Mouse (Mus musculus) hindbrain, embryonic 10.5 days (tissue): ENCODE data around the gene Grm7. TPM values are rescaled to one million over a fixed set of nuclear protein-coding genes. Genes with fewer than 3 reads are reported as not detected.

Experiments used
- DNase-seq: peaks from one replicate; pipeline ENCODE4 v3.0.0-alpha.2; 2017; ENCODE audit warnings: low spot score
- H3K27ac ChIP-seq: fragments of 300-500 bp; sonication (generic); 2 replicates; pipeline ENCODE4 v1.5.1; 2016; ENCODE audit warnings: mild to moderate bottlenecking, moderate library complexity
- H3K27me3 ChIP-seq: fragments of 300-500 bp; sonication (generic); 2 replicates; pipeline ENCODE4 v1.6.1; 2016; ENCODE audit warnings: mild to moderate bottlenecking; ENCODE audit not compliant: poor library complexity, insufficient read depth, severe bottlenecking
- H3K36me3 ChIP-seq: fragments of 300-500 bp; sonication (generic); 2 replicates; pipeline ENCODE4 v1.6.1; 2016; ENCODE audit warnings: mild to moderate bottlenecking, moderate library complexity
- H3K4me1 ChIP-seq: fragments of 300-500 bp; sonication (generic); replicated peaks from 2 replicates; pipeline ENCODE4 v1.6.1; 2016; ENCODE audit warnings: mild to moderate bottlenecking
- H3K4me3 ChIP-seq: fragments of 300-500 bp; sonication (generic); 2 replicates; pipeline ENCODE4 v1.5.1; 2016; ENCODE audit warnings: mild to moderate bottlenecking, moderate library complexity
- H3K9me3 ChIP-seq: fragments of 300-500 bp; sonication (generic); 2 replicates; pipeline ENCODE4 v1.6.1; 2016; ENCODE audit warnings: mild to moderate bottlenecking, moderate library complexity
- WGBS: fragments of 180-500 bp; shearing (Covaris S2); methylation state at CpG from one replicate; pipeline ENCODE4 v1.1.7; 2016; 5-methylcytosine and 5-hydroxymethylcytosine counted together
- polyA plus RNA-seq: library from polyadenylated mRNA; unstranded; fragments of >200 nt; fragmentation: Nextera tagmentation; extraction: Ambion mirVana; gene quantifications from 2 replicates; pipeline ENCODE4 v1.2.1, GENCODE M21; 2016

Gene Grm7
- polyA plus RNA-seq, 1 experiment from 2014 or later: 0.59 TPM

DNA sequence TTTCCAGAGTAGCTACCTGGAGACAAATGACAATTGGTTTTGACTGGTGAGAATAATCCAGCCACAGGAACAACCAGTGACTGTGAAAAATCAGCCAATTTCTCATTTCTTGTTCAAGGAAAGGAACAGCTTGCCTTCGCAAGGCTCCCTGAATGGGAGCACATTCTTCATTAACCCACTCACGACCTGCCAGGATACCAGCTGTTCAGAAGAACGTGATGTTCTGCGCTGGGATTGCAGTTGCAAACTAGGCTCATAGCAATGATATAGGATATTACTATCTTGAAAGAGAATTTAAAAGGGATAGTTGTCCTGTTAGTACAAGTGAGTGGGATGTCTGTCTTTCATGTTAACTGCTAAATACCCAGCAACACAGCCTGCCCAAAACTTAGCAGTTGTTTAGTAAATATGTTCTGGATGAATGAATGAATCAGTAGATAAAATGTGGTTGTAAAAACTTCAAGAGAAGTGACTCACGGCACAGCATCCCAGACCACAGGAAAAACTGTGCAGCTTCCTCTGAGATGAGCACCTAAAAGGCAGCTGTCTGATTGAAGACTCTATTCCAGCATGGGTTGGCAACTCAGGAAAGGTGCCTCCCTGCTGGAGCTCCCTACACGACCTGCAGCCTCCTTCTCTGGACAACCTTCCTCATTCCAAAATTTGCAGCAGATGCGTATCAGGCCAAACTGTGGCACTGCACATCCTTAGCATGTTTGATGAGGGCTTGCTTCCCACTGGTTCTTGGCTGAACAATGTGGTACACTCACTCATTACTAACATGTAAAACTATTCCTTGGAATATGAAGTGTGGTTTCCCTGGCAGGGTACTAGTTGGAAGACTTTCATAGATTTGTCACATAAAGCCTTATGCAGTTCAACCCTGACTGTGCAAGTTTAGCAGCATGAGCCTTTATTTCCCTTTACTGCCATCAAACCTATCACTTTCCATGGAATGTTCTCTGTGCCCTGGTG is 408.9 kb downstream of the Grm7 start:
- Histone ChIP-seq H3K9me3 (no peaks in the 10 kb centered on the region), H3K4me3 (no peak overlapping the region), H3K27ac (no peak overlapping the region), H3K4me1 (no peaks in the 10 kb centered on the region), H3K27me3 (no peaks in the 10 kb centered on the region), H3K36me3 (no peaks in the 10 kb centered on the region)
- no peak for DNase-seq
- WGBS: 82% methylated on average over 7 of the region's 7 CpGs

DNA sequence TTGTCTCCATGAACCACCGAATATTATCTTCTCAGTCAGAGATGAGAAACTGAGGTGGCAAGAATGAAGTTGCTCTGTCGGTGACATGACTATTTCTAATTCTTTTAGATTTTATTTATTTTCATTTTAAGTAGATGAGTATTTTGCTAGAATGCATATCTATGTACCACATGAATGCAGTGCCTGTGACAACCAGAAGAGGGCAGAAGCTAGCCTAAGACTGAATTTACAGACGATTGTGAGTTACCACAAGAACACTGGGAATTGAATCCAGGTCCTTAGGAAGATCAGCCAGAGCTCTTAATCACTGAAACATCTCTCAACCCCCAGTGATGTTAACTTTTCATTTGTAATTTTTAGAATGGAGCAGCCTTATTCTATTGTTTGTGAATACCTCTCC is 412.4 kb downstream of the Grm7 start:
- DNase-seq: no peak
- Histone ChIP-seq H3K4me1 (no peaks in the 10 kb centered on the region), H3K27ac (no peak overlapping the region), H3K9me3 (no peaks in the 10 kb centered on the region), H3K36me3 (no peaks in the 10 kb centered on the region), H3K27me3 (no peaks in the 10 kb centered on the region), H3K4me3 (no peak overlapping the region)
- 87% methylated on average over 3 of the region's 3 CpGs for WGBS

DNA sequence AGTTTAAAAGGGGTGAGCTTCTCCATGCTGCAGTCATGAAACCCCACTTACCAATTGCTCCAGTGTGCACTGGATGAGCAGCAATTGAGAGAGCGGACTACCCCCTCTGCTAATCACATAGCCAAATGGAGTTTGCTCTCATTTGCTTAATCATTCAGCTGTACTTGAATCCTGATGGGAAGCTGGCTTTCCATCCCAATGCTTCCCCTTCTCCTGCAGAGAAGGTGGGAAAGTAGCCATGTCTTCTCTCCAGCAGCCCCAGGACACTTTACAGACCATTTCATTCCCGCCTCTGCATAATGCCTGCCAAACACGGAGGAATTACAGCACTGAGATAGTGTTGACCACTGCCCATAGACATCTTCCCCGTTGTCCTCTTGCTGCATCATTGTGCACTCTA is 414.6 kb downstream of the Grm7 start:
- H3K4me1 ChIP-seq: no peaks in the 10 kb centered on the region
- WGBS: 82% methylated on average over 4 of the region's 4 CpGs
- H3K9me3 ChIP-seq: no peaks in the 10 kb centered on the region
- no peaks in the 10 kb centered on the region for H3K27me3 ChIP-seq
- H3K27ac ChIP-seq: no peak overlapping the region
- DNase-seq: no peak
- H3K36me3 ChIP-seq: no peaks in the 10 kb centered on the region
- no peak overlapping the region for H3K4me3 ChIP-seq

DNA sequence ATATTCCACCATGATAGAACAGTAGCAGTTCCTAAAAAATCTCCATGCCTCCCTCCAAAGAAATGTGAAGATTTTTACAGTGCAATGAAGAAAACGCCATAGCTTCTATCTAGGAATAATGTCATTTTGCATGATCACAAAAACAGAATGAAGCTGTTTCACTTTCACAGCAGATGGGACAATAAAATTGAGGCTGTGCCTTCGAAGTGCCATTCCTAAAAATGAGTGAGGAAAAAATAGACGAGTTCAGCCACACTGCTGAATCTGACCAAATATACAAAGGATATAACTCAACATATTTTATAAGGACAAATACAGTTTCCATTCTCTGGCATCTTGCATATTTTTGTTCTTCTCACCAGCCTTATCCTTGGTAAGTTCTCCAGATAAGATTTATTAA is 439.2 kb downstream of the Grm7 start:
- H3K4me3 ChIP-seq: no peak overlapping the region
- no peak overlapping the region for H3K27ac ChIP-seq
- H3K4me1 ChIP-seq: no peaks in the 10 kb centered on the region
- H3K36me3 ChIP-seq: no peaks in the 10 kb centered on the region
- DNase-seq: no peak
- 85% methylated on average over 3 of the region's 3 CpGs for WGBS
- H3K27me3 ChIP-seq: no peaks in the 10 kb centered on the region
- H3K9me3 ChIP-seq: no peaks in the 10 kb centered on the region

DNA sequence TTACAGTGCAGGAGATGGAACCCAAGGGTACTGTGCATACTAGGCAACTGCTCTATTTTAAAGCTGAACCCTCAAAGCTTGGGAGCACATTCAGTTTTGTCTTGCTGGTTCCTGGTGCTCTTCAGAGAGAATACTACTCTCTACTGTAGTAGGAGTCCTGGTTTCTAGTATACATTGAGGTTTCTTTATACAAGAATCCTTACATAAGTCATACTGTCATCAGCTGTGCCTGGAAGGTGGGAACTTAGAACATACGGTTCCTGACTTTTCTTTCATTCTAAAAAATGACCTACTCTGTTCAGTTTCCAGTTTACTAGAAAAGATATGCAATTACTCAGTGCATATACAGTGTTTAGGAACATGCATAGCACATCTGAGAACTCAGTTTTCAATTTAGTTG is 449.4 kb downstream of the Grm7 start:
- Histone ChIP-seq H3K27me3 (no peaks in the 10 kb centered on the region), H3K27ac (no peak overlapping the region), H3K36me3 (no peaks in the 10 kb centered on the region), H3K4me1 (no peaks in the 10 kb centered on the region), H3K9me3 (no peaks in the 10 kb centered on the region), H3K4me3 (no peak overlapping the region)
- no peak for DNase-seq
- 88% methylated on average over 1 of the region's 1 CpGs for WGBS

DNA sequence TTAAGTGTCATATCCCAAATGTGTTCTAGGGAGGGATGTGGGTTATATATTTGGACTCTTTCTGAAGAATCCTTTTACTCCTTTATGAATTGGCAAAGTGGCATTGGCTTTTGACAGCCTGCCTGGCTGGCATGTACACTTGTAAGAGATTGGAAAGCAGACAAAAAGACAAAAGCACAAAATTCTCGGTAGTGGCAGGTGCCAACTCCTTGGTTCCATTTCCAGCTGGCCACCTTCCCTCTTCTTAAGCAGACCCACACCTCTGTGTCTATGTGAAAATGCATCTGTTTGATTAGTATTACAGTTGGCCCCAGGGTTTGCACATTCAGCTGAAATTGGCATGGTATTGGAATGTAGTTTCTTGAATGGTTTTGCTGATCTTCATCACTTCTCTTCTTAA is 460.1 kb downstream of the Grm7 start:
- whole genome bisulfite sequencing: 82% methylated on average over 1 of the region's 1 CpGs
- H3K36me3 ChIP-seq: no peaks in the 10 kb centered on the region
- H3K4me3 ChIP-seq: no peak overlapping the region
- H3K27ac ChIP-seq: no peak overlapping the region
- H3K27me3 ChIP-seq: no peaks in the 10 kb centered on the region
- no peaks in the 10 kb centered on the region for H3K9me3 ChIP-seq
- DNase-seq: no peak
- no peaks in the 10 kb centered on the region for H3K4me1 ChIP-seq

DNA sequence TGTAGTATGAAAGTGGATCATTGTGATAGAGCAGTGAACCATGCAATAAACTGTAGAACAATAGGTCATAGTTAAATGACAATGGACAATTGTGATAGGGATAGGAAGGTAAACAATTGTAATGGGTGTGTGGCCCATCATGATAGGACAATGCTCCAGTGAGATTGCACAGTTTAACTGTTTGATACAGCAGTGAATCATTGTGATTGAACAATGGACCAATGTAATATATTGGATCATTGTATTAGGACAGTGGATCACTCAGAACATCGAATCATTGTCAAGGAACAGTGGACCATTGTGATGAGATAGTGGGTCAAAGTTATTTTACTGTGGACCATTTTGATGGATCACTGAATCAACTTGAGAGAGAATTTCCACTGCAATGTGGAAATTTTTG is 515.7 kb downstream of the Grm7 start:
- 77% methylated on average over 1 of the region's 1 CpGs for WGBS
- no peaks in the 10 kb centered on the region for H3K9me3 ChIP-seq

DNA sequence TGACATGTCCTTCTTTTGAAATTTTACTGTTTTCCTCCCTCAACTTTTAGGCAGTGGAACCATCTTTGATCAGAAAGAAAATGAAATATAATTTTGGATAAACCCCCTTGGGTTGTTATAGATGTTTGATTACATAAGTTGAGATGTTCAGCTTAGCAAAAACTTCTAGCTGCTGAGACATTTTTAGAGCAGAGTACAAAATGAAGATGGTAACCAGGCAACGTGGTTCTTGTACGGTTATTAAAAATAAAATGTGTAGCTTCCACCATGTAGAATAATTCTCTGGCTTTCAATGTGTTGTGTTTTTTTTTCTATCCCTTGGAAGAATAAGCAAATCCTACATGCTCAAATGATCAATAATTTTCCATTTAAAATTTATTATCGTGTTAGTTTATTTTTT is 550.0 kb downstream of the Grm7 start:
- Histone ChIP-seq H3K27ac (no peak overlapping the region), H3K36me3 (no peaks in the 10 kb centered on the region), H3K4me1 (no peaks in the 10 kb centered on the region), H3K27me3 (no peaks in the 10 kb centered on the region), H3K9me3 (no peaks in the 10 kb centered on the region), H3K4me3 (no peak overlapping the region)
- 93% methylated on average over 3 of the region's 3 CpGs for WGBS
- DNase-seq: no peak

More for the DNA sequence above, 515.7 kb downstream of the Grm7 start:
- no peak for DNase-seq
- Histone ChIP-seq H3K4me1 (no peaks in the 10 kb centered on the region), H3K27me3 (no peaks in the 10 kb centered on the region), H3K4me3 (no peak overlapping the region), H3K27ac (no peak overlapping the region), H3K36me3 (no peaks in the 10 kb centered on the region)

DNA sequence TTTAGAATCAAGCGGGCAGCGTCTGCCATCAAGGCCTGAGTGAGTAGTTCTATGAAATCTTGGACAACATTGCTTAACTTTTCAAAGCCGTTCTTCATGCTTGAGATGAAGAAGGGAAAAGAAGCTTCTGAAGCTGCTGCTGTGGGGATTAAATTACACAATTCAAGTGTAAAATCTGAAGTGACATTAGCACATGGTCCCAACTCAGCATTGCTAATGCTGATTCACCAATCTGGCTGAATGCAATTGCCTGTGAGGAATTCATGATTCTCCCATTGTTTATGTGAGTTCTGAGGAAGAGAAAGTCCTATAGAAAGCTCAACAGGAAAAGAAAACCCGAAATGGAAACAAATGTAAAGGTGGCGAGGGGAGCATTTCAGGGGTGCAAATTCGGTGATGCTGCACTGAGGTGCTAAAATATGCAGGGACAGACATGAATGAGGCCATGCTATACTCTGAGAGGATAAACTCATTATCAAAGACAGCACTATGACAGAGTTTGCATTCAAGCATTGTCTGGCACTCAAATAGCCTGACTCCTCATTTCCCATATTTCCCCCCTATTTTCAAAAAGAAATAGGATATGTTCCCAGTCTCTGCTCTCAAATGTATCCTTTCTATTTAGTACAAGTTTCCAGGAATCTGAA is 575.8 kb downstream of the Grm7 start:
- Histone ChIP-seq H3K27me3 (no peaks in the 10 kb centered on the region), H3K36me3 (no peaks in the 10 kb centered on the region), H3K4me3 (no peak overlapping the region), H3K27ac (no peak overlapping the region), H3K4me1 (no peaks in the 10 kb centered on the region), H3K9me3 (no peaks in the 10 kb centered on the region)
- WGBS: 81% methylated on average over 6 of the region's 6 CpGs
- no peak for DNase-seq

DNA sequence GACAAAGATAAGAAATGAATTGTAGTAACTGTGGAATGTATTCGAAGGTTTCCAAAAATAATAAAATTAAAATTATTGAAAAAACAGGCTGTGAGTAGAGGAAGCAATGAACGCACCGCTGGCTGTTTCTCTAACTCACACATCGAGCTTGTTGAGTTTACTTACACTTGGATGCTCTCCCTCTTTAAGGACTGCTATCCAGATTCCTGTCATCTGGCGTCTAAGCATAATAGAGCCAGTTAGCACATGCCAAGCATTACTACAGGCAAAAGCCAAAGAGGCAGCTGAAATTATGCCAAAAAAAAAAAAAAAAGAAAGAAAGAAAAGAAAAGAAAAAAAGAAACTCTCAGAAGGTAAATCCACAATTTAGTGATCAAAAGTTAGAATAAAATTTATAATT is 609.8 kb downstream of the Grm7 start:
- no peaks in the 10 kb centered on the region for H3K9me3 ChIP-seq
- H3K36me3 ChIP-seq: no peaks in the 10 kb centered on the region
- H3K27ac ChIP-seq: no peak overlapping the region
- no peaks in the 10 kb centered on the region for H3K27me3 ChIP-seq
- 89% methylated on average over 5 of the region's 5 CpGs for WGBS
- H3K4me3 ChIP-seq: no peak overlapping the region
- H3K4me1 ChIP-seq: no peaks in the 10 kb centered on the region
- no peak for DNase-seq

DNA sequence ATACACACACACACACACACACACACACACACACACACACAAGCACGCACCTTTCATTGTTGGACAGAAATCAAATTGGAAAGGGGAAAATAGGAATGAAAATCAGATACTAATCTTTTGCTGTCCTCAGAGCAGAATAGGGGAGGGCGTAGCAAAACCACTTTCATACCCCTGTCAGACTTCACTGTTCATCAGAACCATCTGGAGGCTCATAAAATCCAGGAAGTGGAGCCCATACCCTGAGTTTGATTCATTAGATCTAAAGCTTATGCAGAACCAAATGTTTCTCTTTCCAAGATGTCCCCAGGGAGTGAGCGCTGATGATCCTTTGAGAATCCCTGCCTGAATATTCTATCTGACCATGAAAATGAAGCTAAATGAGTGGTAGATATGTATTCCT is 611.6 kb downstream of the Grm7 start:
- Histone ChIP-seq H3K9me3 (no peaks in the 10 kb centered on the region), H3K27me3 (no peaks in the 10 kb centered on the region), H3K4me1 (no peaks in the 10 kb centered on the region), H3K36me3 (no peaks in the 10 kb centered on the region), H3K27ac (no peak overlapping the region), H3K4me3 (no peak overlapping the region)
- WGBS: 89% methylated on average over 3 of the region's 3 CpGs
- DNase-seq: no peak

DNA sequence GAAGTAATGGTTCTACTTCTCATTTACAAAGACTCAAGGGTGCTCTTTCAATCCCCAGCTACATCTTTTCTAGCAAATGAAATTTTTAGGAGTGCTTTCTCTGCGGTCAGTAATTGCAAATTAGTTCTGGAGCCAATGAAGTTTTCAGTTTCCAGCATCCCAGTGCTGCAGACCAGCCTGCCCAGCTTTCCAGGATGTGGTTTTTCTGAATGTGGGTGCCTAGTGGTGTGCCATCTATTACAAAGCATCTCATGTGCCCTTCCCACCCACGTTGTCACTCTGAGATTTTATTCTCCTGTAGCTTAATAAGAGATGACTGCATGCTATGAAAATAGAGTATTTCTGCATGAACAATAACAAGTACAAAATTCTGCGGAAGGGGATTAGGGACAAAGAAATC is 612.9 kb downstream of the Grm7 start:
- DNase-seq: no peak
- 76% methylated on average over 3 of the region's 3 CpGs for WGBS

DNA sequence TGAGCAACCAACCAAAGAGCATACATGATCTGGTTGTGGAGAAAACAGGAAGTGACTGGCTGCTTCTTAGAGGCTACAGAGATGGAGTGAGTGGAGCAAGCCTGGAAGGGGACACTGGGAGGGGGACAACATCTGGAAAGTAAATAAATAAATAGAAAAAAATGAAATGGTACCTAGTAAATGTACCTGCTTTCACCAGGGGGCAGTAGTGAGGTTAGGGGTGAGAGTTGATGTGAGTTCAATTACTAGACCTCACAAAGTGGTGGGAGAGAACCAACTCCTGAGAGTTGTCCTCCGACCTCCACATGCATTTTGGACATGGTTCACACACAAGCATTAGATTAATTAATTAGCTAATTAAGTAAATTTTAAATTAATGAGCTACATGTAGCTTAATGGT is 615.8 kb downstream of the Grm7 start:
- H3K4me3 ChIP-seq: no peak overlapping the region
- WGBS: 92% methylated on average over 1 of the region's 1 CpGs
- no peaks in the 10 kb centered on the region for H3K4me1 ChIP-seq
- H3K9me3 ChIP-seq: no peaks in the 10 kb centered on the region
- DNase-seq: no peak
- no peak overlapping the region for H3K27ac ChIP-seq
- H3K36me3 ChIP-seq: no peaks in the 10 kb centered on the region
- H3K27me3 ChIP-seq: no peaks in the 10 kb centered on the region

More for the DNA sequence above, 612.9 kb downstream of the Grm7 start:
- Histone ChIP-seq H3K4me3 (no peak overlapping the region), H3K27ac (no peak overlapping the region), H3K36me3 (no peaks in the 10 kb centered on the region), H3K4me1 (no peaks in the 10 kb centered on the region), H3K27me3 (no peaks in the 10 kb centered on the region), H3K9me3 (no peaks in the 10 kb centered on the region)
